Mouse (Mus musculus) B cell, adult 2 months (primary cell): ENCODE measurements around the gene Tcf7l1.

Source experiments
- DNase-seq, 2 experiments: peaks; one replicate each; pipeline ENCODE4 v3.0.0; 2022

The Tcf7l1 gene

GRCm38 (mm10) chr6:72584154-72584553 lies 204.9 kb downstream of the Tcf7l1 start:
- no peak for DNase-seq

- no peak for DNase-seq
Observed at GRCm38 (mm10) chr6:72583211-72583839, 205.7 kb downstream of the Tcf7l1 start.

GRCm38 (mm10) chr6:72581625-72582382 lies 207.2 kb downstream of the Tcf7l1 start:
- no peak for DNase-seq
